Mouse (Mus musculus): ENCODE measurements around the gene Npnt. TPM values are rescaled to one million over a fixed set of nuclear protein-coding genes. Genes with fewer than 3 reads are reported as not detected.

The Npnt gene
- polyA plus RNA-seq, 1 experiment = 110 TPM

DNA sequence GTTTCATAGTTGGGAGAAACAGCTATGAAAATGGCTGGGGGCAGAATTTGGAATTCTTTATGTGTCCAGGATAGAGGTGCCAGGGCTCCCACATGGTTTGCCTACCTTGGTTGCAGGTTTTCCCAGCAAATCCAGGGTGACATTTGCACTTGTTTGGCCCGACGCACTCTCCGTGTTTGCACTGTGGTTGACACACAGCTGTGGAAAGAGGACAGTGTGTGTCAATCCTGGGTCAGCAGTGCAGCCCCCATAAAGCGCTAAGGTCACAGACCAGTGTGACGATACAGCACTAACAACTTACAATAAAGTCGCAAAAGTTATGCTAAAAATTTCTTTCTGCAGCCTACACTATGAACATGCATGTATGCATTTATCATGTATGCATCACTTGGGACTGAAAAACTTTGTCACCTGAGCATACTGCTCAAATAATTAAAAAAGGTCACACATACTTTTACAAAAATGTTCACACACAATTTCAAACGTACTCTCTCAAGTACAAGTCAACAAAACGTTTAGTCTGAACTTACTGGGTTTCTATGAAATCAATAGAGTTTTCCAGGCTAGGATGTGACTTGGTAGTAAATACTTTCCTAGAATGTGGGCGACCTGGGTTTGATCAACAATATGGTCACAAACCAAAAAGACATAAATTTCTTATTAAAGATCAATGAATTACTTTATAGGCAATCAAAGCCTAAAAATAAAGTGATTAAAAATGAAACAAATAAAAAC lies 32.6 kb downstream of the Npnt start:
- H3K27me3 ChIP-seq (ENCODE audit: control insufficient read depth, insufficient read depth, insufficient read length) = no peaks in the 10 kb centered on the region
- TF ChIP-seq CEBPB (IDR thresholded peaks at IDR 0.05; ENCODE audit: low read depth) (no peak), CTCF (IDR thresholded peaks at IDR 0.05; ENCODE audit: control insufficient read depth, insufficient read depth, insufficient read length) (no peak)

GRCm38 (mm10) chr3:132915661-132916060 lies 34.4 kb downstream of the Npnt start:
- no peak overlapping the region for H3ac ChIP-seq (ENCODE audit: control insufficient read depth, insufficient read length, low read depth)
- TF ChIP-seq MAX (IDR thresholded peaks at IDR 0.05) (no peak), CTCF (IDR thresholded peaks at IDR 0.05; ENCODE audit: control insufficient read depth, insufficient read depth, insufficient read length) (no peak), MYOG (IDR thresholded peaks at IDR 0.05; ENCODE audit: control insufficient read depth, extremely low read depth, insufficient read length) (no peak), MYOD1 (IDR thresholded peaks at IDR 0.05; ENCODE audit: control insufficient read depth, insufficient read length, low read depth) (no peak), CEBPB (IDR thresholded peaks at IDR 0.05; ENCODE audit: low read depth) (no peak), USF1 (IDR thresholded peaks at IDR 0.05; ENCODE audit: low read depth) (no peak), FOSL1 (IDR thresholded peaks at IDR 0.05; ENCODE audit: insufficient read depth, low read length, poor library complexity, severe bottlenecking) (no peak)
- no peaks in the 10 kb centered on the region for H3K27me3 ChIP-seq (ENCODE audit: control insufficient read depth, insufficient read depth, insufficient read length)
- H3K36me3 ChIP-seq (ENCODE audit: control insufficient read depth, insufficient read depth) = peaks cover 5% of the 10 kb centered on the region
- no peak overlapping the region for H3K4me3 ChIP-seq (ENCODE audit: insufficient read depth, poor library complexity, severe bottlenecking)
- no peaks in the 10 kb centered on the region for H3K79me3 ChIP-seq (ENCODE audit: low read depth)
- H3K79me2 ChIP-seq (ENCODE audit: control insufficient read depth, insufficient read depth) = no peaks in the 10 kb centered on the region

More for the DNA sequence above, 32.6 kb downstream of the Npnt start:
- Histone ChIP-seq H3ac (ENCODE audit: control insufficient read depth, insufficient read length, low read depth) (no peak overlapping the region), H3K36me3 (ENCODE audit: control insufficient read depth, insufficient read depth) (peaks cover 5% of the 10 kb centered on the region), H3K4me3 (ENCODE audit: insufficient read depth, poor library complexity, severe bottlenecking) (no peak overlapping the region), H3K79me3 (ENCODE audit: low read depth) (no peaks in the 10 kb centered on the region), H3K79me2 (ENCODE audit: control insufficient read depth, insufficient read depth) (no peaks in the 10 kb centered on the region)

- Histone ChIP-seq H3K79me2 (ENCODE audit: control insufficient read depth, insufficient read depth) (no peaks in the 10 kb centered on the region), H3K27me3 (ENCODE audit: control insufficient read depth, insufficient read depth, insufficient read length) (no peaks in the 10 kb centered on the region), H3K36me3 (ENCODE audit: control insufficient read depth, insufficient read depth) (peaks cover 20% of the 10 kb centered on the region), H3ac (ENCODE audit: control insufficient read depth, insufficient read length, low read depth) (no peak overlapping the region), H3K4me3 (ENCODE audit: insufficient read depth, poor library complexity, severe bottlenecking) (no peak overlapping the region), H3K79me3 (ENCODE audit: low read depth) (no peaks in the 10 kb centered on the region)
- TF ChIP-seq FOSL1 (IDR thresholded peaks at IDR 0.05; ENCODE audit: insufficient read depth, low read length, poor library complexity, severe bottlenecking) (no peak), MYOG (IDR thresholded peaks at IDR 0.05; ENCODE audit: control insufficient read depth, extremely low read depth, insufficient read length) (no peak), MYOD1 (IDR thresholded peaks at IDR 0.05; ENCODE audit: control insufficient read depth, insufficient read length, low read depth) (no peak), USF1 (IDR thresholded peaks at IDR 0.05; ENCODE audit: low read depth) (no peak), CTCF (IDR thresholded peaks at IDR 0.05; ENCODE audit: control insufficient read depth, insufficient read depth, insufficient read length) (no peak), MAX (IDR thresholded peaks at IDR 0.05) (no peak)
These were observed 37.7 kb downstream of the Npnt start for GRCm38 (mm10) chr3:132912420-132912819.

- no peak overlapping the region for H3ac ChIP-seq (ENCODE audit: control insufficient read depth, insufficient read length, low read depth)
- no peak overlapping the region for H3K4me3 ChIP-seq (ENCODE audit: insufficient read depth, poor library complexity, severe bottlenecking)
- TF ChIP-seq CTCF (IDR thresholded peaks at IDR 0.05; ENCODE audit: control insufficient read depth, insufficient read depth, insufficient read length) = no peak
- no peak for TF ChIP-seq FOSL1 (IDR thresholded peaks at IDR 0.05; ENCODE audit: insufficient read depth, low read length, poor library complexity, severe bottlenecking)
- TF ChIP-seq MYOD1 (IDR thresholded peaks at IDR 0.05; ENCODE audit: control insufficient read depth, insufficient read length, low read depth) = no peak
- TF ChIP-seq CEBPB (IDR thresholded peaks at IDR 0.05; ENCODE audit: low read depth) = no peak
- TF ChIP-seq MAX (IDR thresholded peaks at IDR 0.05) = no peak
- TF ChIP-seq USF1 (IDR thresholded peaks at IDR 0.05; ENCODE audit: low read depth) = no peak
- no peak for TF ChIP-seq MYOG (IDR thresholded peaks at IDR 0.05; ENCODE audit: control insufficient read depth, extremely low read depth, insufficient read length)
- H3K79me3 ChIP-seq (ENCODE audit: low read depth) = no peaks in the 10 kb centered on the region
- H3K27me3 ChIP-seq (ENCODE audit: control insufficient read depth, insufficient read depth, insufficient read length) = no peaks in the 10 kb centered on the region
- H3K79me2 ChIP-seq (ENCODE audit: control insufficient read depth, insufficient read depth) = no peaks in the 10 kb centered on the region
- H3K36me3 ChIP-seq (ENCODE audit: control insufficient read depth, insufficient read depth) = peaks cover 20% of the 10 kb centered on the region
These were observed 38.4 kb downstream of the Npnt start for GRCm38 (mm10) chr3:132911716-132912115.

GRCm38 (mm10) chr3:132910727-132911126 lies 39.4 kb downstream of the Npnt start:
- Histone ChIP-seq H3ac (ENCODE audit: control insufficient read depth, insufficient read length, low read depth) (no peak overlapping the region), H3K79me2 (ENCODE audit: control insufficient read depth, insufficient read depth) (no peaks in the 10 kb centered on the region), H3K79me3 (ENCODE audit: low read depth) (no peaks in the 10 kb centered on the region), H3K36me3 (ENCODE audit: control insufficient read depth, insufficient read depth) (peaks cover 21% of the 10 kb centered on the region), H3K27me3 (ENCODE audit: control insufficient read depth, insufficient read depth, insufficient read length) (no peaks in the 10 kb centered on the region), H3K4me3 (ENCODE audit: insufficient read depth, poor library complexity, severe bottlenecking) (no peak overlapping the region)
- TF ChIP-seq USF1 (IDR thresholded peaks at IDR 0.05; ENCODE audit: low read depth) (no peak), MAX (IDR thresholded peaks at IDR 0.05) (no peak), CTCF (IDR thresholded peaks at IDR 0.05; ENCODE audit: control insufficient read depth, insufficient read depth, insufficient read length) (no peak), CEBPB (IDR thresholded peaks at IDR 0.05; ENCODE audit: low read depth) (no peak), FOSL1 (IDR thresholded peaks at IDR 0.05; ENCODE audit: insufficient read depth, low read length, poor library complexity, severe bottlenecking) (no peak), MYOG (IDR thresholded peaks at IDR 0.05; ENCODE audit: control insufficient read depth, extremely low read depth, insufficient read length) (no peak), MYOD1 (IDR thresholded peaks at IDR 0.05; ENCODE audit: control insufficient read depth, insufficient read length, low read depth) (no peak)

DNA sequence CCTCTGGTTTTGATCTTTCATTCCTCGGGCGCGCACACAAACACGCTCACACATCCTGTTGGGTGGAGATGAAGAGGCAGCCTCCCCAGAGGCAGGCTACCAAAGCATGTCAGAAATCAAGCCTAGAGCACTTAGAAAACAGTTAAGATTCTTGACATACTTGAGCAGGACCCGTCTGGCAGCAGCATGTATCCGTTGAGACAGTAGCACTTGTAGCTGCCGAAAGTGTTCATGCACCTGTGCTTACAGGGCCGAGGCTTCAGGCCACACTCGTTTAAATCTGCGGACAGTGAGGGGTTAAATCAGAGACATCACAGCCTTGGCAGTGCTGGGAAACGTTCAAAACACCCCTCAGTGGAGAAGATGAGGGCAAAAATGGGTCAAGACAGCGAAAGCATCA lies 40.4 kb downstream of the Npnt start:
- Histone ChIP-seq H3K4me3 (ENCODE audit: insufficient read depth, poor library complexity, severe bottlenecking) (no peak overlapping the region), H3K79me3 (ENCODE audit: low read depth) (no peaks in the 10 kb centered on the region), H3K79me2 (ENCODE audit: control insufficient read depth, insufficient read depth) (no peaks in the 10 kb centered on the region), H3K27me3 (ENCODE audit: control insufficient read depth, insufficient read depth, insufficient read length) (no peaks in the 10 kb centered on the region), H3K36me3 (ENCODE audit: control insufficient read depth, insufficient read depth) (peaks cover 30% of the 10 kb centered on the region), H3ac (ENCODE audit: control insufficient read depth, insufficient read length, low read depth) (no peak overlapping the region)
- no peak for TF ChIP-seq CEBPB (IDR thresholded peaks at IDR 0.05; ENCODE audit: low read depth)
- TF ChIP-seq CTCF (IDR thresholded peaks at IDR 0.05; ENCODE audit: control insufficient read depth, insufficient read depth, insufficient read length) = no peak
- no peak for TF ChIP-seq FOSL1 (IDR thresholded peaks at IDR 0.05; ENCODE audit: insufficient read depth, low read length, poor library complexity, severe bottlenecking)
- TF ChIP-seq MAX (IDR thresholded peaks at IDR 0.05) = no peak
- no peak for TF ChIP-seq USF1 (IDR thresholded peaks at IDR 0.05; ENCODE audit: low read depth)
- TF ChIP-seq MYOD1 (IDR thresholded peaks at IDR 0.05; ENCODE audit: control insufficient read depth, insufficient read length, low read depth) = no peak
- no peak for TF ChIP-seq MYOG (IDR thresholded peaks at IDR 0.05; ENCODE audit: control insufficient read depth, extremely low read depth, insufficient read length)

Measured in C2C12 (cell line).